Mouse (Mus musculus): ENCODE measurements at regions not wholly inside any gene's neighbourhood (a gene's known extent, or its start where the extent isn't known, plus 50 kb on each side); places are given as distances from the start of the nearest gene placed in this dataset.
A peak's percentile ranks its signal among the peaks of the same experiment; 100 is the strongest.
"Not testable (repeated sequence)": the region's sequence is repeated elsewhere in the genome, so short reads cannot be mapped to it uniquely, and the experiment has no call there.

DNA sequence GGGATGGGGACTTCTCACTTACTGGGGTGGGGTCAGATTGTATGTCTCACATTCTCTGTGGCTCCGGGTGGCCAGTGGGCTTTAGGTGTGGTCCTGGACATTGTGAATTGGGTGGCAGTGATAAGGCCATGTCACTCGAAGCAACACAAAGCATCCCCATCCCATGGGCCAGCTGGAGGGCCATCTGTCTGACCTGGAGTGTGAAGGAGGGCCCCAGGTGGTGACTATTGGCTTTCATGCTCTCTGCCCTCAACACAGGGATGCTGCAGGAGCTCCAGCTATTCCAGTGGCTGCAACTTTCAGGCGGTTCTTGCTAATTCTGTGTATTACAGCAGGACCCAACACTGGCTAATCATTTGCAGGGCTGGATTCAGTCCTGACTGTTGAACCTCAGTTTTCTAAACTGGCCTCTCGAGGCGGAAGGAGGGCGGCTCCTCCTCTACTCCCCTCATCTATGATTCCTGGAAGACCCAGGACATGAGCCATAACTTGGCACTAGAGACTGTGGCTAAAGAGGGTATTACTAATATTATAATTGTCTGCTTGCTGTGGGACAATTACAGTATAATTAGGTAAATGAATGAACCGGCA, 64.1 kb downstream of the 9530068E07Rik start:
- peak in 1 of 2 experiments; percentile 5 for DNase-seq

- not testable (repeated sequence) for DNase-seq
Measured at GRCm38 (mm10) chr11:52471128-52471527, 74.9 kb downstream of the 9530068E07Rik start.

DNA sequence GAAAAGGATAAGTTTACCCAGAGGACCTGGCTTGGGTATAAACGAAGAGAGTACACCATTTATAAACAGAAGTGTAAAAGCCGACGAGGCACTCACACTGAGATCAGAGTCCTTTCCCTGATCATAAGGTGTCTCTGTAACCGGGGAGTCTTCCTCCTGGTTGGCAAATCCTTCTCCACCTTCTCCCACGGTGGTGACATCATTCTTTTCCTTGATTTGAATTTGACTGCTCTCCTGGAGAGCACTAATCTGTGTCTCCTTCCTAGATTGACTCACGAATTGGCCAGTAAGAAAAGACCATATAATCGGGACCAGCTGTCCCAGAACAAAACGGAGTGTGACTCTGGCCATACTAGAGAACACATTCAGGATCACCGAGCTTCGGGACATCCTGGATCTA, 83.9 kb downstream of the 9530068E07Rik start:
- DNase-seq, result not testable (repeated sequence)

- DNase-seq, result not testable (repeated sequence)
Measured at GRCm38 (mm10) chr11:52480694-52481093, 84.5 kb downstream of the 9530068E07Rik start.

DNA sequence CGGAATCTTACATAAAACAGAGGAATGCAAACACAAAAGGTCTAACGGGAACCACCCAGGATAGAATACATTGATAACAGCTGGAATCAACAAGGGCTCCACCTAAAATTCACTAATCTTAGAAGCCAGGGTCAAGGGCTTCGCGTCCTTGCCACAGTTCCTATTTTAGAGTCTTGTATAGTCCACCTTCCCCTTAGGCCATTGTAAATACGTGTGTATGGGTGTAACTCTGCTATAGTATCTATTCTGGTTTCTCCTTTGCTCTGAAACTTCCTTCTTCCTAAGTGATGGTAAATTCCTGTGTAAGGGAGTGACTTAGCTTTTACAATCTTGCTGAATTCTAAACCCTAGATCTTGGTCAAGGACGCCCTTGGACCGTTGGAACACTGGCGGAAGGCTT, 87.3 kb downstream of the 9530068E07Rik start:
- DNase-seq, result not testable (repeated sequence)

GRCm38 (mm10) chr11:52488538-52488937, 92.3 kb downstream of the 9530068E07Rik start:
- not testable (repeated sequence) for DNase-seq

- no peak for DNase-seq
Measured at GRCm38 (mm10) chr11:52493336-52493735, 97.1 kb downstream of the 9530068E07Rik start.

GRCm38 (mm10) chr11:52496908-52497307, 100.7 kb downstream of the 9530068E07Rik start:
- no peak for DNase-seq

DNA sequence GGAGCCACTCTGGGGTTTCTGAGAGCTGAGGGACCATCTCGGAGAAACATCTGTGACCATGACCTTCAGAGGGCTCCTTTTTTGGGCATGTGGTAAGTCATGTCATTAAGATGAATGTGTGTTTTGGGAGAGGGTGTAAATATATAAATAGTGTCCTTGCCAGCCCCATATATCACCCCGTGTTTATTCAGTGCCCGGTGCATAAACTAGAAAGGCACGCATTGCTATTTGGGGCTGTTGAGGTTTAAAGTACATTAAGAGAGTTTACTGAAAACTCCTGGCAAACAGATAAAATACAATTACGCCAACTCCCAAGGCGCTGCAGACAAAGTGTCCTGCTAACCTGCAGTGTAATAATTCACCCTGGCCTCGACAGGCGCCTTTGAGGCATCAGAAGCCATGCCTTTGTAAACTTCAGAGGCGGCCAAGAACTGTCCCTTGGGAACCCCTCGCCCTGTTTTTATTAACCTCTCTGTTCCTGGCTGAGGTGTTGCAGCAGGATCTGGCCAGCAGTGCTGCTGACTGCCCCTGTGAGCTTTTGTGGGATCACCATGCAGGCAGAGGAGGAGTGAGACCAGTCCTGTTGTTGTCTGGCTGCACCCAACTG, 106.6 kb downstream of the 9530068E07Rik start:
- no peak for DNase-seq

GRCm38 (mm10) chr11:52511831-52512297, 115.6 kb downstream of the 9530068E07Rik start:
- no peak for DNase-seq

DNA sequence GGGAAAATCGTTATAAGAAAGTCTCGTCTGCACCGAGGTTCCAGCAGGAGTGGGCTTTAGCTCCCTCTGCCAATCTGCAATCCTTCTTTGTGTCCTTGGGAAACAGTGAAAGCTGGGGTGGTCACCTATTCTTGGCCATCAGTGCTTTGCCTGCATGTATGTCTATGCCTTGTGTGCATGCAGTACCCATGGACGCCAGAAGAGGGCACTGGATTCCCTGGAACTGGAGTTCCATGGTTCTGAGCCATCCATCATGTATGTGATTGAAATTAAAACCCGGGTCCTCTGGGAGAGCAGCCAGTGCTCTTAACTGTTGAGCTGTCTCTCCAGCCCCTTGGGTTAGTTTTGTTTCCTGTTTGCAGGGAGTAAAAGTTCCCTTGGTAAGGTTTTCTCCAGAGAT, 121.1 kb downstream of the 9530068E07Rik start:
- DNase-seq, result no peak

GRCm38 (mm10) chr11:52519877-52520276, 123.6 kb downstream of the 9530068E07Rik start:
- DNase-seq, result no peak

DNA sequence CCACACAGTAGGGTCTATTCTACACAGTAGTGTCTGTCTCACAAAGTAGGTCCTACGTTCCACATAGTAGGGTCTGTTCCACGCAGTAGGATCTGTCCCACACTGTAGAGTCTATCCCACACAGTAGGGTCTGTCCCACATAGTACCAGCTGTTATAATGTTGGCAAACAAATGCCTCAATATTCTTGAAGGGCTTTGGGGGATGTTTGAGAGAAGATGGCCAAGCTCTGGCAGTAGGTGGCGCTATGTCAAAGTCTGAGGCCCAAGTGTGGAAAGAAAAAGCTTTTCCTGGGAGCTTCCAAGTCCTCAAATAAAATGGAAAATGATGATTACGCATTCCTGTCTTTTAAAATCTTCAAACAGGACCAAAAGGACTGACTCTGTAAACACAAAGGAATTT, 125.7 kb downstream of the 9530068E07Rik start:
- DNase-seq, result peak; percentile 12 to 19

DNA sequence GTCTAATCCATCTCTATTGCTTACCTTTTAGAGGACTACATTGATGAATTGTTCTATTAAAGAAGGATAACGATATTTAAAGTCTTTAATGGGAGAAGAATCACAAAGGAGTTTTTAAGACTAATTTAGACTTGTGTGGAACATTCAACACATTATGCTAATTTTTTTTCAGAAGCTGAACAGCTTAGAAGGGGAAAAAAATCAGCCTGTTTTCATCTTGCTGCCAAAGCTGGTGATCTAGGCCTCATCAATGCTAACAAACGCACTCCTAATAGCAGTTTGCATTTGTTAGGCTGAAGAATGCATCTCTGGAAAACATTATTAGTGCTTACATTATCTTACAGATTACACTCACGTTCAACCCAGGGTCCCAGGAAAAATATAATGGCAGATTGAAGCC, 126.2 kb downstream of the 9530068E07Rik start:
- no peak for DNase-seq

GRCm38 (mm10) chr11:52523191-52523590, 127.0 kb downstream of the 9530068E07Rik start:
- DNase-seq, result no peak

DNA sequence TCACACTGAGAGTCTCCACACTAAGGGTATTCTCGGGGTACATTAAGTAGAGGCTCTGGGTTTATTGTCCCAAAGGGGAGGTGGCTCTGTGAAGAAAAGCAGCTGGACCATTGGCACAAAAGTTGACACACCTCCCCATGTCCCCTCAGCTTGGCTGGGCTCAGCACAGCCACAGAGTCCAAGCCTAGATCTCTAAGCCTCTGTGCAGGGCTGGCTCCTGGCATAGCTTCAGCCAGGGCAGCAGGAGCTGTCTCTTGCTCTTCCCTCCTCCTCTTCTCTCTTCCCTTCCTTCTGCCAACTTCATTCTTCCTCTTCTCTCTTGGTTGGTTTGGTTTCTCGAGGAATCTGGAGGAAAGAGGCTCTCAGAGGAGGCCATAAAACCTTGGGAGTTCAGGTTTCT, 127.4 kb downstream of the 9530068E07Rik start:
- DNase-seq, result no peak

DNA sequence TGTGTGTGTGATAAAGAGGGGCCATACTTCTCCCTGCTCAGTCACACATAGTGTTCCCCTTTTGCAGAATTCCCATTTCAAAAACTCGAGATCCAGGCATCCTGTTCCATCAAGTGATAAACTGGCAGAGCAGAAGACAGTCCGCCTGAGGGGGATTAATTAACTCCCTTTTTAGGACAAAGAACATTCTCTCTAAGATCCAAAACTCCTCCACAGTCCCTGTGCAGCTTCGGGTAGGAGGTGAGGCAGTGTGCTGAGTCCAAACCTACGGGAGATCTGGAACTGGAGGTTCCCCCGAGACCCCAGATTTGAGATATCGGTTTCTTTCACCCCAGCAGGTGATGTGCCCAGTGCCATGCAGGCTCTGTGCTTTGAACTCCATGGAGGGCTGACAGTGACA, 129.2 kb downstream of the 9530068E07Rik start:
- no peak for DNase-seq

- DNase-seq, result no peak
Measured at GRCm38 (mm10) chr11:52526306-52526705, 130.1 kb downstream of the 9530068E07Rik start.

- no peak for DNase-seq
Measured at GRCm38 (mm10) chr11:52533379-52533778, 137.2 kb downstream of the 9530068E07Rik start.

GRCm38 (mm10) chr11:52534586-52534985, 138.4 kb downstream of the 9530068E07Rik start:
- DNase-seq, result no peak

GRCm38 (mm10) chr11:52536211-52536610, 140.0 kb downstream of the 9530068E07Rik start:
- no peak for DNase-seq

DNA sequence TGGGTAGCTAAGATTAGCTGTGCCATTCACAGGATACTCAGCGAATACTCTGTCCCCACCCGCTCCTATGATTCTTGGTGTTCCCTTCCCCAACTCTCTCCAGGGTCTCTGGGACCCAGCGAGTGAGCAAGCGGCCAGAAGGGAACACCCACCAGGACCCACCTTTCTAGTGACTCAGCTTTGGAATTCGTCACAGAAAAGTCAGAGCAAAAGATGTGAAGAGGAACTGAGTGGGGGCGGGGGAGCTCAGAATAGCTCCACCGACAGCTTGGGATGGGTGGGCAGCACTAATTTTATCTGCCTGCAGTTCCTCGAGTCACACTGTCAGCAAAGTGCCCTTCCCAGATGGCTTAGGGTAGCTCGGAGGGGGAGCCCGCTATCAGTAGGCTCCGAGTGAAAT, 140.6 kb downstream of the 9530068E07Rik start:
- no peak for DNase-seq

- no peak for DNase-seq
Measured at GRCm38 (mm10) chr11:52537819-52538435, 141.7 kb downstream of the 9530068E07Rik start.

GRCm38 (mm10) chr11:52541210-52541609, 145.0 kb downstream of the 9530068E07Rik start:
- no peak for DNase-seq
